Mouse (Mus musculus) adrenal gland, postnatal 4 days (tissue): Measurements from ENCODE around the gene Prex1. TPM values are rescaled to one million over a fixed set of nuclear protein-coding genes. Genes with fewer than 3 reads are reported as not detected.

ENCODE experiments used
- DNase-seq, 2 experiments: peaks; one replicate each; pipeline ENCODE4 v3.0.0; 2021 to 2022; ENCODE audit warnings: low spot score in 2 of 2, mixed read lengths in 2 of 2
- total RNA-seq, 2 experiments: library from RNA; stranded (reverse); gene quantifications; 2 replicates each; pipeline ENCODE4 v1.2.3; 2021

Prex1 gene
- total RNA-seq, 2 experiments from 2014 or later, result 20.9 to 21.2 TPM

DNA sequence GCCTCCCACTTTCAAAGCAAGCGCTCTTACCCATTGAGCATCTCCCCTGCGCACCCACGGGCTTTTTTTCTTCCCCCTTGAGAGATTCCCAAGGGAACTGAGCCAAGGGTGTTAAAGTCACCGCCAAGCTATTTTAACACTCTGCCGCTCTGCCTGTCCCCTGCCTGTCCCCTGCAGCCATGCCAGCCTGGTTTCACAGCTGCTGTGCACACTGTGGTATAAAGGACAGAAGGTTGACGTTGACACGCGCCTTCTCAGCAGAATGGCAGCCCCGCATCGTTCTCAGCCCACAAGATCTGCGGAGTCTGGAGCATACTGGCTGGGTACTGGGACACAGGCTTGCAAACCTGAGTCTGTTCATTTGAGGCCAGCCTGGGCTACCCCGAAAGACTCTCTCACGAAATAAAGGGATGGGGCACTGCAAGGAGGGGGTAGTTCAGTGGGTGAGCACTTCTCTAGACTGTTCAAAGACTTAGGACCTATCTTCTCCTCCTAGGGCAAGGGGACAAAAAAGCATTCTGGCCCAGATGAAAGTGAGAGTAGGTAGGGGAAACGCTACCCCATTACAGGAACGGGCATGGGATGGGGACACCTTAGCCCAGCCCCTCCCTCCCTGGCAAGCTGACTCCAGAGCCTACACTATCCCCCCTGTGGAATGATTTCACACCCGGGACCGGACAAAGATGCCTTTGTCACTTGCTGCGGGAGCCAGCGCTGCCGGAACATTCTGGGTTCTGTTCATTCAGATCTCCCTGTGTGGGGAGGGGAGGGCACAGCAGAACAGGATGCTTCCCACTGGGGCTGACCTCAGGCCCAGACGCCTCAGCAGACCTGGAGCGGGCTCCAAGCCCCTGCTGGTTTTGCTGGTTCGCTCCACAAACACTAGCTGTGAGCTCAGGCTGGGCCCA lies 21.8 kb downstream of the Prex1 start:
- DNase-seq, result no peak

DNA sequence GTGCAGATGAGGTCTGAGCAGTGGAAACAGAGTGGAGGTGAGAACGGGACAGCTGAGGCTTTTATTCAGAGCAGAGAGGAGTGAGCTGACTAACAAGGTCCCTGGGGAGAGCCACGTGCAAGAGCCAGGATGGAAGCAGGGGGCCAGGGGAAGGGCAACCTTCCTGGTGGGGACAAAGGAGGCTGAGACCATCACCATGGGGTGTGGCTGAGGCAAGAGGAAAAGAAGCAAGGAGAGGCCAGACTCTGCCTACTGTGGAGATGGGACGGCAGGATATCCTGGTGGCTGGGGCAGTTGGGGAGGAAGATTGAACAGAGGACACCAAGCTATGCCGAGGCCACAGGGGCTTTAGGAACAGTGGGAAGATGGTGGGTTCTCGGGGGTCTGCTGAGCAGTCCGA lies 26.7 kb downstream of the Prex1 start:
- DNase-seq, result no peak

DNA sequence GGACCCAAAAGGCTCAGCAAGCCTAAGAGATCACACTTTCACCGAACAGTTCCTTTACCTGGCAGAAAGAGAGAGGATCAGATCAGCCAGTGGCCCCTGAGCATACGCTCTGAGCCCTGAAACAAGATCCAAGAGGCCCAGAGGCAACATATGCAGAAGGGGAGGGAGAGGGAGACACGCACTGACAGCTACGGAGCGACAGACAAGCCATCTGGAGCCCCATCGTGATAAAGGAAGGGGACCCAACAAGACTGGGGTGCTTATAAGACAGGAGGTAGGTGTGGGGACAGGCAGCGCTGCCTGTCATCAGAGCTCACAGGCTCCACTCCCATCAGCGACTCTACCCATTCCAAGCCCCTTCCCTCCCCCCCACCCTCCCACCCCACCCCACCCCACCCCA lies 27.8 kb downstream of the Prex1 start:
- DNase-seq, result no peak

DNA sequence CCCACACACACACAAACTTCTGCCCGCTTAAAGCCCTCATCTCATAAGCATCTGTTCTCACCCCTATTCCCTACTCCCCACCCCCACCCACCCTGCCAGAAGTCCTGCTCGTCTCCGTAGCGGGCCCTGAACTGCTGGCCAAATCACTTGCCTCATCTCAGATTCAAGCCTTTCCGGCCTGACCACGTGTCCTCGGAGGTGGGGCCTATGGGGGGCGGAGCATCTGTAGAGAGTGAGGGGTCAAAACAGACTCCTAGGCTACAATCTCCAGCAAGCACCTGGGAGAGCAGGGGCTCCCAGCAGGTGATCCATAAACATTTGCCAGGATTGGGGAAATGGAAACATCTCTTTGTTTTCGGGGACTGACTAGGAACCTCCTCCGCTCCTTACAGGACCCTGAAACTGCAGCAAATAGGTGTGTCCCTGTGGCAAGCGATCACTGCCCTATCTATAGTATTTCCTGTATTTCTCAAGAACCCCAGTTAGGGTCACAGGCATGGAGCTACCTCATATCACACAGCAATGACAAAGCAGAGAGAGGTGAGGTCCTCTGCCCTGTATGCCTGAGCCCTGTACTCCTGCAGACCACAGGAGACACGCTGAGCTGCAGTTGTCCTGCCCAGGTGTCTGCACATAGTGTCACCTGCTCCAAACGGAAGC lies 29.6 kb downstream of the Prex1 start:
- DNase-seq, result no peak

DNA sequence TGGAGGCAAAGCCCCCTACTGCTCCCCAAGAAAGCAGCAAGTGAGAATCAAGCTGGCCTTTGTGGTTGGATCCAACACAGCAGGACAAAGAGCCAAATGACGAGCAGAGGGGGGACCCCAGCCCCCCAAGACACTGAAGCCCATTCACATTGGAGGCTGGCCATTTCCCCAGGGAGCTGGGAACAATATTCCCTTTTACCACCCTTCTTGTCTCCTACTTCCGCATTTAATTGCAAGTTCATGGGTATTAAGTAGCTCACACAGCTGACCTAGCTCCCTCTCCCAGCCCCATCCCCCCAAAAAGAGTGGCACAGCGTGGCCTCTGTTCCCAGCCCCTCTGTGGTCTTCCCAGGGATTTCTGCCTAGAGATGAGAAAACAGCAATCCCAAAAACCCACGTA lies 30.8 kb downstream of the Prex1 start:
- no peak for DNase-seq

DNA sequence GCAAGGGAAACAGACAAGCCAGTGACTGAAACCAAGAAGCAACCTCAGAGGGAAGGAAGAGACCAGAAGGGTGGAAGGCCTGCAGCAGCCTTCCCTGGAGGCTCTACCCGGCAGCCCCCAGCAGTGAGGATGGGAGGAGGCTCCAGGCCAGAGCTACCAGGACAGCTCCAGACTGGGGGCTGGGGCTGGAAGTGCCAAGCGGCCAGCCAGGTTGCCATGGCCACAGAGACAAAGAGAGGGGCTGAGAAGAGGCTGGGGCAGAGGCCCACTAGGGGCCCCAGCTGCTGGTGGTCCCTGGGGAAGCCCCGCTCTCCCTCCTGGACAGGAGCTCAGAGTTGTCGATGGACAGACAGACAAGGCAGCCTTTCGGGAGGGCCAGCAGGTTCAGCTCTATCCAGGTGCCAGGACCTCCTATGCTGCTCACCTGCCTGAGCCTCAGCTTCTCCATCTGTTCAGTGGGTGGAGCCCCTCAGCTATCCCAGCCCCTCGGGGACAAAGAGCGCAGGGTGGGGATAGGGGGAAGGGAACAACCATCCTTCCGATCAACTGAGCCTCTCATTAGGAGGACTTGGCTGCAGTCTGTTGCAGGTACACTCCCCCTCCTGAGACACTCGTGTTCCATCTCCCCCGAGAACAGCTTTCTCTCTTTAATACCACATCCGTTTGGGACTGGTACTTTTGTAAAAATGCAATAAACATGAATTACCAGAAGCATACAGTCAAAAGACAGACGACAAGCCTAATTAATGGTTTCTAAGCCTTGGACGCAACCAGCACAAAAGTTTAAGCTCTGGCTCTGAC lies 34.5 kb downstream of the Prex1 start:
- DNase-seq, result no peak

DNA sequence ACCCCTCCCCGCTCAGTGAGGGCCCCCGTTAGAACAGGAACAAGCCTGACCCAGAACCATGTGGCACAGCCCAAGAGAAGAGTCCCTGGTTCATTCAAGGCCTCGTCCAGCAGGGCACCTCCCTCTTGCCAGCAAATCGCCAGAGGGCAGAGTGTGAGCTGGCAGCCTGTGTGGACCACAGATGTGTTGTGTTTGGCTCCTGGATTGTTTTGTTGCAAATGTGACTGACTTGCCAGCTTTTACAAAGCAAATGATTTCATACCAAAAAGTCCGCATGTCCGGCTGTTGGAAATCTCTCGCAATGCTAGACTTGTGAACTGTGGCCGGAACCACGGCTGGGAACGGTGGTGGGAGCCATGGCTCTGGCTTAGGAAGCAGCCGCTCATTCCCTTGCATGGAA lies 36.7 kb downstream of the Prex1 start:
- no peak for DNase-seq

DNA sequence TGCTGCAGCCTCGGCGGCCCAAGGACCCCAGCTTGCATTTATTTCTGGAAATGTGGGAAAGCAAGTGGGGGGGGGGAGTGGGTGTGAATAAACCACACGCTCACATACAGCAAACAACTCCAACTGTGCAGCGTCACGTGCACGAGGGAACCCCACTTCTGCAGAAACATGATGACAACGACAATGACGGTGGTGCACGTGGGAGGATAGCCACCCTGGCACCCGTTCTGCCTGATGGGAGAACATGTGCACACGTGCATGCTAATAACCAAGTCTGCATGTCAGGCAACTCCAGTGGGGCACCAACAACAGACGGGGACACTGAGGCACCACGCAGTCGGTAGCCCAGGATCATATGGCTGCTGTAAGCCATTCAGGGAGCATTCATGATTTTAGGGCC lies 37.1 kb downstream of the Prex1 start:
- no peak for DNase-seq

DNA sequence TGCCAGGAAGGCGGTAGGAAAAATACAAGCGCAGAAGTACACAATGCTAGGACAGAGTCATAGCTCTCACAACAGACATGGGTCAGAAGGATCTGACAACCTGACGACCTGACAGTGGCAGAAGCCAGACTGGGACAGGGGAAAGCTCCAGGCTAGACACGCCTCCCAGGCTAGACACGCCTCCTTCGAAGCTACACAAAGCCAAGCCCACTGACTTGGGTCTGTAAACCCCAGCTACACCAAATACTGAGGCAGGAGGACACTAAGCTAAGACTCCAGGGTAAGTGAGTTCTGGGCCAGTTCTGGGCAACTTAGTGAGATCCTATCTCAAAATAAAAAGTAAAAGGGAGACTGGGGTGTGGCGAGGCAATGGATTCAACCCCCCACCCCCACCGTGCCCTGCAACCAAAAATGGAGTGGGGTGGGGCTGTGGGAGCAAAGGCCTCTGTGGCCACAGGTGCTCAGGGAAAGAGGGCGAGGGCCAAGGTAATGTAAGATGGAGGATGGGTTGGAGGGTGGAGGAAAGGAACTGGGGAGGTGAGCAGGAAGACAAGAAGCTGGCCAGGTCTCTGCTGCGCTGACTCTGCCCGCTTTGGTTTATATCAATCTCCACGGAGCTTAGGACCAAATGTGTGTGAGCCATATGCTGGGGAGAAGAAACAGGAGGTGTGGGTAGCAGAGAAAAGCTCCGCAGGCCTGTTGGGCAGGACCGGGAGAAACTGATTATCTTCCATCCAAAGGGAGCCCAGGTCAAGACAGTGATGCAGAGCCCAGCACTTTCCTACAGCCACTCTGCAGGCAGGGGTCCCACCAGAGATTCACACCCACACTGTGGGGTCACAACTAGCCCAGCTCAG lies 37.8 kb downstream of the Prex1 start:
- DNase-seq, result no peak

DNA sequence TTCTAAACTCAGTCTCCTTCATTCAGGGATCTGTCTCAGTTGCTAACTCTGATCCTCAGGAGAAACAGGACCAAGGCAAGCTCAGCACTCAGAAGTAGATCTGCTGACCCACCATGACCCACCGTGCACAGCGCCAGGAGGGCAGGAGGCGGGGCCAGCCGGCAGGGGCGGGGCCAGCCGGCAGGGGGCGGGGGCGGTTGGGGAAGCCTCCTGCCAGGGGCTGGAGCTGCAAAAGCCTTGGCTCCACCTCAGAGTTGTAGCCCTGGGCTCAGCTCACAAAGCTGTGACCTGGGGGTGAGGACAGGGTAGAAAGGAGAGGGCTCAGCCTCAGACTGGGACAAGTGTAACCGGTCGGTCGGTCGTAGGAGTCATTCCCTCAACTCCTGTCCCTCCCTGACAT lies 38.9 kb downstream of the Prex1 start:
- DNase-seq, result no peak

DNA sequence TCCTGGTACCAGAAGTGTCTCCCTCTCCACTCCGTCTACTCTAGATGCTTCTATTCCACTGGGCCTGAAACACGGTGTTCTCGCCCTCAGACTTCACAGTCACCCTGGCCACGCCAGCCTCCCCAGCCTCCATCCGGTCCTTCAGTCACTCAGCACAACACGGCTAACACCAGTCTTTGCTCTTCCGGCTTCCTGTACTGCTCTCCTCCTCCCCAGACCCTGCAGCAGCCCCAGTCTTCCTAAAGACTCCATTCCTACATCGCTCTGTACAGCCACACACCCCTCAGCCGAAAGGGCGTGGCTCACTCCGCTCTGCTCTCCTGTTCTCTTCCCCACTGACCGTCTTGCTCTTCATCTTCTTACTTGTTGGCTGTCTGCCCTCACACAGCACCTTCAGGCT lies 39.7 kb downstream of the Prex1 start:
- DNase-seq, result no peak

DNA sequence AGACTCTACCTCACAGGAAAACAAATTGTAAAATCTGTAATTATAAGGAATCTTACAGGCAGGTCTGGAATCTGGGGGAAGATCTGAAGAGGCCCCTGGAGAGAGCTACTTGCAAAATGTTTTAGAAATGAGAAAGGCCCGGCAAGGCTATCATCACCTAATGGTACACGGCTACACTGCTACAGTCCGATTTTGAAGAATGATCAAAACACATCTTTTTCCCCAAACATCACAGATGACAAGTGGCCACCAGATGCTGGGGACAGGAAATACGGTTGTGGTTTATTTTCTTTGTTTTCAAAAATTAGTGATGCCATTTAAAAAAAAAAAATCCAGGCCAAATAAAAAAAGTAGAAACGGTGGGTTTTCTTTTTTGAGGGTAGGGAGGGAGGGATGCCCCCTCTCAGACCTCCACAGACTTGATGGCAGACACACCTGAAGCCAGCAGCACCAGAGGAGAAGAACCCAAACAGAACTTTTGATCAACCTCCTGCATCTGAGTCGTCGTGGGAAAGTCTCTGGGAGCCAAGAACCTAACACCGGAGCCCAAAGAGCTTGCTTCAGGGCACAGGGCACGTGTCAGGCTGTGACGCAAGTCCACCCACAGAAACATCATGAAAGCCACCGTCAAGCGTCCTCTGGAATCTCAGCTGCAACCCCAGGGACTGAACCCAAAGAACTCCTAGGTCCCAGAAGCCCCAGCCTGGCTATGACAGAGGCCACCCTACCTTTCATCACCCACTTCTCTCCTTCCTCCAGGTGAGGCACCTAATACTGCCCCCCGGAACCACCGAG lies 41.3 kb downstream of the Prex1 start:
- DNase-seq, result no peak

DNA sequence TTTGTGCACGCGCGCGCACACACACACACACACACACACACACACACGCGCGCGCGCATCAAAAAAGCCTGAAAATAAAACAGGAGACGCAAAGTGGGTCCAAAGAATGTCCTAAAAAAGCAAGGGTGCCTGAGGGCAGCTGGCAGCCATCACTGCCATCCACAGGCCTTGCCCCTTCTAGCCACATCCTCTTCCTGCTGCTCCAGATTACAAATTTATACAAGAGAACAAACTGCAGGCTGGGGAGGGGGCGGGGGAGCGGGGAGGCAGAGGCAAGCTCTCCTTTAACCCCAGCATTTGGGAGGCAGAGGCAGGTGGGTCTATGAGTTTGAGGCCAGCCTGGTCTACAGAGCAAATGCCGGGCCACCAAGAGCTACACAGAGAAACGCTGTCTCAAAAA lies 42.0 kb downstream of the Prex1 start:
- no peak for DNase-seq

DNA sequence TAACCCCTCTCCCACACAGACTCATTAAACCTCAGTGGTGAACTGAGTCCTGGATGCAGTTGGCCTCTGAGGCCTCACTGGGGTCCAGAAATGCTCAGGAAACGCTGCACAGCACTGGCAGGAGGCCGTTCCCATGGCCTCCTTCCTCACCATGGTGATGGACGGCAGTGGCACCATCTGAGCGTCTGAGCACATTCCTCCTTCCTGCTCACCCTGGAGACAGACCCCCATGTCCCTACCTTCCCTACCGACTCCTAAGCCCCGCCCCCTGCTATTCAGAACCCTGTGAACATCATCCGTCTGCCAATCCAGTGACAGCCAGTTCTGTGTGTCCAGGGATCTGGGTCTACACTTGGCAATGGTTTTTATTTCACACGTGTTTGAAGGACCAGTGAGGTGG lies 42.6 kb downstream of the Prex1 start:
- no peak for DNase-seq

DNA sequence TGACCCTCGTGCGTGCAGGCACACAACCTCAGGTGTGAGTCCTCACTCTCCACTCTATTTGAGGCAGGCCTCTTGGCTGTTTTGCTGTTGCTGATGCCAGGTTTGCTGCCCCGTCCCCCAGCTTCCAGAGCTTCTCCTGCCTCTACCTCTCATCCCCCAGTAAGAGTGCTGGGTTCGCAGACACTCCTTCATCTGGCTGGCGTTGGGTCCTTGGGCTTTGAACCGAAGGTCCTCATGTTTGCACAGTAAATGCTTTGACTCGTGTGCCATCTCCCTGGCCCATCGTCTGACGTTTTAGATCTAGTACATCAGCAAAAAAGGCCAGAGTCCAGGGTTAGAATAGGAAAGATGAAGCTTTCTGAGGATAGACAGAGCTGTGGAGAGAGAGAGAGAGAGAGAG lies 43.7 kb downstream of the Prex1 start:
- DNase-seq, result no peak

DNA sequence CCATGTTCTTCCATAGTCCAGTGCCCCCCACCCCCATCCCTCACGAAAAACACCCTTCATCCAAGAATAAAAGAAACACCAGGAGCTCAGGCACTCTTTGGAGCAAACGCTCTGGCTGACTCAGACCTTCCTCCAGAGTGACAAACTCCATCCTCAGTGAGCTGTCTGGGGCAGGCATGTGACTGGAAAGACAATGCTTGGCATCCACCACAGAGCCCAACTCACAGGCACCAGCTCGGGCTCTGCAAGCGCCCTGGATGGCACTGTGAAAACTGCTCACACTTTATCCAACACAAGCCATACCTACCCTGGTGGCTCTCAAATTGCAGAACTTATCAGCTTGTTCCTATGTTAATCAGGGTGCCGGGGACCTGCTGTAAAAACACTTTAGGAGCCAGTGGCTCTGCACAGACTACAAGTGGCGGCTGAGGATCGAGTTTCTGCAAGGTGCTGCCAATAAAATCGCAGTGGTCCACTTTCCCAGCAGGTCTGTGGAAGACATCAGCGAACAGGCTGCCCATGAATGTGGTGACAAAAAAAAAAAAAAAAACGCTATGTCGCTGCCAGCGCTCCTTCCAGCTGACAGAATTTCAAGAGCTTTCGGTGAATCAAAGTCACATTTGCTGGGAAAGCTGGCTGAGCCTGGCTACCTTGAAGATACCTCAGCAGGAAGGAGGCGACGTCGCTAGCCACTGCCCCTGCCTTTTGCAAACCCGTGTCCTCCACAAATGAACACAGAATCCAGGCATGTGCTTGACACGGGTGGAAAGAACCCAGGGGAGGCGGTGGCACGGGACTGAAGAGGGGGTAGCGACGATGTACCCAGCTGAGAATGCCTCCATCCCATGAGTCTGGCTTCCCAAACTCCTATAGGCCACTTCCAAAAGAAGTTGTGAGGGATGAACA lies 45.6 kb downstream of the Prex1 start:
- DNase-seq, result no peak

DNA sequence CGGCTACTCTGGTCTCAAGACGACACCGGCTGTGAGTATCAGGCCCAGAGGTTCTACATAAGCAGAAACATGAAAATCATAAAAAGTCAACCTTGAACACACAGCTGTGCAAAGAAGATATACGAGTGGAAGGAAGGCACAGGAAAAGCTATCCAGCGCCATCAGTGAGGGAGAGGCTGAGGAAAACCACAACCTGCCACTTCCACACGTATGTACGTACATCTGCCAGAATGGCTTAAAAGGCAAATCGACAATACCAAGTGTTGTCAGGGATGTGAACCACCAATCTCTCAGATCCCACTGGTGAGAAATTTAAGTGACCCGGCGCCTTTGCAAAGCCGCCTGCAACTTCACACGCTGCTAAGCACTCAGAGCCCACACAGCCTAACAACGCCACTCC lies 47.5 kb downstream of the Prex1 start:
- DNase-seq, result no peak

DNA sequence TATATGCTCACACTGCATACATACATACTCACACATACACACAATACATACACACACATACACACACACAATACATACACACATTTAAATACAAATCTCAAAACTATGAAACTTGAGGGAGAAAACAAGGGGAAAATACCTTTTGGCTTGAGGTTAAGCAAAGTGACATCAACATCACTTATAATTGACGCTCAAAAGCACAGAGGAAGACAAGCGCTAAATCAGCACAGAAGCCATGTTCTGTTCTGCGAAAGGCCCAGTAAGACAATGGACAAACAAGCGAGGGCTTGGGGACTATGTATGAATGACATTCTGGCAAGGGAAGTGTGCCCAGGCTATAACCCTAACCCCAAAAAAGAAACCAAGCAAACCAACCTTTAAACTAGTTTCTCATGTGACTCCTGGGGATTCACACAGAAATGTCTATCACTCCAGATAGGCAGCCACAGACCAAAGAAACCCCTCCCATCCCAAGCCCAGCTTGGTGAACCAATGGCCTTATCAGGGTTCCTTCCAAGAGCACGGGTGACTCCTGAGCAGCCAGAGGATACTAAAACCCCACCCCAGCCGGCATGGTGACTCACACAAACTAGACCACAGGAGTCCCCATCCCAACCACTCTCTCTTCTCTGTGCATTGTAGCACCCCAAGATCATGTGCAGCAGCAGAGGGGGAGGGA lies 48.2 kb downstream of the Prex1 start:
- no peak for DNase-seq

DNA sequence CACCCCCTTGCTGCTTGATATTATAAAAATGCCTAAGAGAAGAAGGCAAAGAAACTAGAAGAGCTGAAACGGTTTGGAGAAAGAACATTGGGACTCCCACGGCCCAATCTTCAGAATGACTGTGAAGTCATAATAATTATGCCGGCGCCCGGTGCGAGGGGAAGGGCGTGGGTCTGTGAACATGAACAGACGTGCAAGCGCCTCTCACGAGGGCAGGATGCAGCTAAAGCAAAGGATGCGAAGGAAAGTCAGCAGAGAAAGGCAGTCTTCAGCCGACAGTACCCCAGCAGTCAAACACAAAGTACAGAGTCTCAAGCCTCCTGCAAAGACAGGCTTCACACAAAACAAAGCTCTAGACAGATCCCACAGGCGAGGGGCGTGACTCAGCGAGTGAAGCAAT lies 49.1 kb downstream of the Prex1 start:
- no peak for DNase-seq
